Mouse (Mus musculus) stomach, embryonic 14.5 days (tissue): Measurements from ENCODE around the gene Agpat1. TPM values are rescaled to one million over a fixed set of nuclear protein-coding genes. Genes with fewer than 3 reads are reported as not detected.

ENCODE experiments used
- ATAC-seq: fragments of 200-750 bp; cut with Nextera tagmentation; 2 replicates; pipeline ENCODE4 v1.8.0; 2017; ENCODE audit warnings: low read depth, moderate TSS enrichment; ENCODE audit not compliant: insufficient number of reproducible peaks, insufficient read depth, low FRiP score
- H3K27ac ChIP-seq: fragments of 300-500 bp; sonication (generic); 2 replicates; pipeline ENCODE4 v1.5.1; 2014; ENCODE audit warnings: mild to moderate bottlenecking, low read length, moderate library complexity, mixed read lengths
- H3K27me3 ChIP-seq: fragments of 300-500 bp; sonication (generic); 2 replicates; pipeline ENCODE4 v1.6.1; 2014; ENCODE audit warnings: low read length, control low read depth, mixed read lengths; ENCODE audit not compliant: control insufficient read depth, insufficient read depth
- H3K36me3 ChIP-seq: fragments of 300-500 bp; sonication (generic); 2 replicates; pipeline ENCODE4 v1.6.1; 2014; ENCODE audit warnings: mild to moderate bottlenecking, control low read depth, low read length, moderate library complexity, mixed read lengths; ENCODE audit not compliant: control insufficient read depth, insufficient read depth
- H3K4me1 ChIP-seq: fragments of 300-500 bp; sonication (generic); 2 replicates; pipeline ENCODE4 v1.6.1; 2014; ENCODE audit warnings: low read length, control low read depth, mixed read lengths; ENCODE audit not compliant: control insufficient read depth, insufficient read depth
- H3K4me2 ChIP-seq: fragments of 300-500 bp; sonication (generic); replicated peaks from 2 replicates; pipeline ENCODE4 v1.6.1; 2014; ENCODE audit warnings: low read depth, low read length, control low read depth
- H3K4me3 ChIP-seq: fragments of 300-500 bp; sonication (generic); 2 replicates; pipeline ENCODE4 v1.5.1; 2014; ENCODE audit warnings: low read depth, low read length, control low read depth
- H3K9ac ChIP-seq: fragments of 300-500 bp; sonication (generic); replicated peaks from 2 replicates; pipeline ENCODE4 v1.6.1; 2014; ENCODE audit warnings: low read depth, mild to moderate bottlenecking, control low read depth, low read length, moderate library complexity, mixed read lengths
- H3K9me3 ChIP-seq: fragments of 300-500 bp; sonication (generic); 2 replicates; pipeline ENCODE4 v1.6.1; 2016; ENCODE audit warnings: low read depth, low read length, control low read depth; ENCODE audit not compliant: control insufficient read depth
- WGBS: fragments of 180-500 bp; shearing (Covaris S2); extraction: QIAGEN DNeasy Blood & Tissue Kit; methylation state at CpG from one replicate; pipeline ENCODE4 v1.1.7; 2014; 5-methylcytosine and 5-hydroxymethylcytosine counted together
- polyA plus RNA-seq: library from polyadenylated mRNA; unstranded; fragments of >200 nt; fragmentation: Nextera tagmentation; extraction: Ambion mirVana; gene quantifications from 2 replicates; pipeline ENCODE4 v1.2.1, GENCODE M21; 2014

The Agpat1 gene
- polyA plus RNA-seq, 1 experiment from 2014 or later: 53.1 TPM

DNA sequence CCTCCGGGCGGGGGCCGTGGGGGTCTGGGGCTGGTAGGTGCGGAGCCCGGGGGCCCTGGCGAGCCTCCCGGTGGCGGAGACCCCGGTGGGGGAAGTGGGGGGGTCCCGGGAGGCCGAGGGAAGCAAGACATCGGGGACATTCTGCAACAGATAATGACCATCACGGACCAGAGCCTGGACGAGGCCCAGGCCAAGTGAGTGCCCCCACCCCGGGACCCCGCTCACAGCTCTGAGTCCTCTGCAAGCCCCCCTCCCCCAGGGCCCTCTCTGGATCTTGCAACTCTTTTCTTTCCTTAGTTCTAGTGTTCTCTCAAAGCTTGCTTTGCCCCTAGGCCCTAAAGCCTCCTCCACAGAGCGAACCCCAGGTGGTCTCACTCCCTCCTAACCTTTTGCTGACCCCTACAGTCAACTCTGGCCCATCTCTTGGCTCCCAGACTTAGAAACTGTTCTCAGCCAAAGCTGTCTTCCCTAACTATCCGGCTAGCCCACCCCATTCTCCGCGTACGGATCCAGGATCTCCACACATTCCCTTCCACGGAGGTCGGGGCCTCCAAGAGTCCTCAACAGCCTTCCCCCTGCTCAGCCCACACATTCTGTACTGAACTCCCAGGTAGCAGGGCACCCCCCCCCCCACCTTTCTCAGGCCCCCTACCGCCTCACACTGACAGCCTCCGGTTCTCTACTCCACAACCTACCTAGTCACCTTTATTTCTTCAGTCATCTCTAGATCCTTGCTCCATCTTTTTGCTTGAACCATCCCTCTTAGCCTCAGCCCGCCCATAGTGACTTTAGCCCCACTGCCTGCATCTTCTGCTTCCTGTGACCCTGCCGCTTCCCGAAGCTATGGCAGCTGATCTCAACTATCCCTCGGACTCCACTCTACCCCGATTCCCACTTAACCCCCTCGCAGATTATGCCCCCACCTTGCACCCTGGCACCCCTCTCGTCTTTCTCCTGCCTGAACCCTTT lies 11.2 kb upstream of the Agpat1 start:
- peak overlapping the region; percentile 95 for H3K9ac ChIP-seq
- peak overlapping the region; percentile 87 for H3K4me3 ChIP-seq
- H3K4me2 ChIP-seq: peak overlapping the region; percentile 88
- no peaks in the 10 kb centered on the region for H3K27me3 ChIP-seq
- peak; percentile 5; the same call in 1 of the 2 replicates for ATAC-seq
- under 1% methylated on average over 25 of the region's 32 CpGs for WGBS
- H3K4me1 ChIP-seq: peaks cover 58% of the 10 kb centered on the region
- H3K27ac ChIP-seq: peak overlapping the region; percentile 99
- H3K36me3 ChIP-seq: peaks cover 17% of the 10 kb centered on the region
- H3K9me3 ChIP-seq: no peaks in the 10 kb centered on the region

GRCm38 (mm10) chr17:34593752-34594525 lies 10.1 kb upstream of the Agpat1 start:
- 40% methylated on average over 33 of the region's 34 CpGs for WGBS
- H3K4me2 ChIP-seq: peak overlapping the region; percentile 88
- H3K4me3 ChIP-seq: peak overlapping the region; percentile 87
- H3K36me3 ChIP-seq: peaks cover 17% of the 10 kb centered on the region
- H3K9me3 ChIP-seq: no peaks in the 10 kb centered on the region
- H3K9ac ChIP-seq: peak overlapping the region; percentile 95
- H3K27ac ChIP-seq: peak overlapping the region; percentile 99; the same call in 1 of the 2 replicates
- ATAC-seq: no peak; the same call in 1 of the 2 replicates
- peaks cover 54% of the 10 kb centered on the region for H3K4me1 ChIP-seq
- no peaks in the 10 kb centered on the region for H3K27me3 ChIP-seq

GRCm38 (mm10) chr17:34596098-34596497 lies 8.0 kb upstream of the Agpat1 start:
- Histone ChIP-seq H3K4me2 (no peak overlapping the region), H3K9ac (no peak overlapping the region), H3K9me3 (no peaks in the 10 kb centered on the region), H3K27ac (no peak overlapping the region), H3K4me1 (peaks cover 33% of the 10 kb centered on the region), H3K36me3 (peaks cover 22% of the 10 kb centered on the region), H3K4me3 (no peak overlapping the region), H3K27me3 (no peaks in the 10 kb centered on the region)
- ATAC-seq: no peak
- 59% methylated on average over 8 of the region's 8 CpGs for WGBS

GRCm38 (mm10) chr17:34597566-34598095 lies 6.4 kb upstream of the Agpat1 start, which contains the start of gene Ager:
Ager (plus strand) TSS chr17:34597862.
- 17% methylated on average over 6 of the region's 6 CpGs for WGBS

GRCm38 (mm10) chr17:34599891-34600290 lies 4.2 kb upstream of the Agpat1 start:
- 79% methylated on average over 9 of the region's 9 CpGs for WGBS
- Histone ChIP-seq H3K9me3 (no peaks in the 10 kb centered on the region), H3K36me3 (peaks cover 21% of the 10 kb centered on the region; the same call in 1 of the 2 replicates), H3K4me3 (no peak overlapping the region), H3K27me3 (no peaks in the 10 kb centered on the region), H3K9ac (no peak overlapping the region), H3K4me2 (no peak overlapping the region), H3K27ac (no peak overlapping the region), H3K4me1 (peaks cover 31% of the 10 kb centered on the region; the same call in 1 of the 2 replicates)
- ATAC-seq: no peak

More at GRCm38 (mm10) chr17:34597566-34598095, 6.4 kb upstream of the Agpat1 start, which contains the start of gene Ager:
- ATAC-seq: no peak
- Histone ChIP-seq H3K27ac (peak within 1 kb of the TSS; percentile 58; the same call in 1 of the 2 replicates), H3K4me1 (peaks cover 36% of the 10 kb centered on the region; the same call in 1 of the 2 replicates), H3K9me3 (no peaks in the 10 kb centered on the region), H3K36me3 (peaks cover 26% of the 10 kb centered on the region), H3K4me3 (no peak within 1 kb of the TSS), H3K9ac (0 out of 2 replicates have a peak within 1 kb of the TSS, but pooled peaks have one; percentile 14), H3K27me3 (no peaks in the 10 kb centered on the region), H3K4me2 (no peak within 1 kb of the TSS)

DNA sequence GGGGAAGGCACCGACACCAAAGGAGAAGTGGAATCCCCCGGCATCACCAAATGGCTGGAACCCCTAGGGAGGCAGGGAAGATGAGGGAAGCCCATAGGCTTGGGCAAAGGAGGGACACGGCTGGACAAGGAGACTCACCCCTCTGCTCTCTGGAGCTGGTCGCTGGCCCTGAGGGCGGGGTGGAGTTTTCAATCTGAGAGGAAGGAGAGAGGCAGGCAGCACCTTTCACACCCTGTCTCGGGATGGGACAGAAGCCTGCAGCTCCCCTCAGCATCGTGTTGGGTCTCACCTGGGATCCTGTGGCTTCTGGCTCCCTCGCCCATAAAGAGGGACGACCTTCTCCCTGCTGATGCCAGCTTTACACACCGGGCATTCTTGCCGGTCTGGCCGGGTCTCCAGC lies 2.3 kb upstream of the Agpat1 start:
- no peak overlapping the region; the same call in 1 of the 2 replicates for H3K9ac ChIP-seq
- WGBS: 88% methylated on average over 12 of the region's 12 CpGs
- no peaks in the 10 kb centered on the region for H3K27me3 ChIP-seq
- H3K4me2 ChIP-seq: 0 out of 2 replicates have a peak overlapping the region, but pooled peaks have one; percentile 90
- no peak for ATAC-seq
- H3K4me3 ChIP-seq: no peak overlapping the region
- no peaks in the 10 kb centered on the region for H3K9me3 ChIP-seq
- no peak overlapping the region for H3K27ac ChIP-seq
- H3K4me1 ChIP-seq: peaks cover 32% of the 10 kb centered on the region
- peaks cover 9% of the 10 kb centered on the region; the same call in 1 of the 2 replicates for H3K36me3 ChIP-seq

DNA sequence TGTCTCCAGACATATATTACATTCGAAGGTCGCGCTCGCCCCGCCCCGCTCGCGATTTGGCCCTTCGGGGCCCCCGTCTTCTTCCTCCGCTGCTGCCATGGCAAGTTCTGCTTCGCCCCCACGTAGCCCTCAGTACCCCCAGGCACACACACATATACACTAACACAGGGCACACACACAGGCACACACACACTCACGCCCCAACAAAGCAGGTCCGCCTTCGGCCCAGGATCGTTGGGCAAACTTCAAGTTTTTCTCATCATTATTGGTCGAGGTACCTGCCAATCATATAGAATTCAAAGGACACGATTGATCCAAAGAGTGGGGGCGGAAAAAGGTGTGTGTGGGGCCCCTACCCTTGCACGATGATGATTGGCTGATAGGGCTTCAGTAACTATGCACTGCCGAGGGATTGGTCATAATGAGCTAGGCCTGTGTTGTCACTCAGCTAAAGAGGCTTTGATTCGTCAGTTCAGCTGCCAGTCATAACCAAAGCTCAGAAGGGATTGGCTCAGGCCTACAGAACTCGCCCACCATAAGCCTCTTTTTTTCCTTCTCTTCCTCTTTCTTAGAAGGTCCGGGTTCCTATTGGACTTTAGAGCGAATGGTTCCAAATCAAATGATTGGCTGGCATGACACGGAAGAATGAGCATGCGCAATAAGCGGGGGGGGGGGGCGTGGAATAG lies 544 bp upstream of the Agpat1 start, which contains the start of gene Rnf5:
Gene Rnf5 (minus strand): TSS at position 316 of the 686 bp plus-strand sequence.
- ATAC-seq: peak; percentile 94
- peak within 1 kb of the TSS; percentile 84 for H3K9ac ChIP-seq
- H3K36me3 ChIP-seq: peaks cover 9% of the 10 kb centered on the region; the same call in 1 of the 2 replicates
- H3K4me1 ChIP-seq: peaks cover 27% of the 10 kb centered on the region
- H3K4me2 ChIP-seq: peak within 1 kb of the TSS; percentile 95
- WGBS: under 1% methylated on average over 30 of the region's 30 CpGs
- no peaks in the 10 kb centered on the region for H3K9me3 ChIP-seq
- peak within 1 kb of the TSS; percentile 93 for H3K27ac ChIP-seq
- no peaks in the 10 kb centered on the region for H3K27me3 ChIP-seq
- peak within 1 kb of the TSS; percentile 76 for H3K4me3 ChIP-seq
